Mouse (Mus musculus): ENCODE data around the gene Hoxa6.
A peak's percentile ranks its signal among the peaks of the same experiment; 100 is the strongest.

Gene Hoxa6

DNA sequence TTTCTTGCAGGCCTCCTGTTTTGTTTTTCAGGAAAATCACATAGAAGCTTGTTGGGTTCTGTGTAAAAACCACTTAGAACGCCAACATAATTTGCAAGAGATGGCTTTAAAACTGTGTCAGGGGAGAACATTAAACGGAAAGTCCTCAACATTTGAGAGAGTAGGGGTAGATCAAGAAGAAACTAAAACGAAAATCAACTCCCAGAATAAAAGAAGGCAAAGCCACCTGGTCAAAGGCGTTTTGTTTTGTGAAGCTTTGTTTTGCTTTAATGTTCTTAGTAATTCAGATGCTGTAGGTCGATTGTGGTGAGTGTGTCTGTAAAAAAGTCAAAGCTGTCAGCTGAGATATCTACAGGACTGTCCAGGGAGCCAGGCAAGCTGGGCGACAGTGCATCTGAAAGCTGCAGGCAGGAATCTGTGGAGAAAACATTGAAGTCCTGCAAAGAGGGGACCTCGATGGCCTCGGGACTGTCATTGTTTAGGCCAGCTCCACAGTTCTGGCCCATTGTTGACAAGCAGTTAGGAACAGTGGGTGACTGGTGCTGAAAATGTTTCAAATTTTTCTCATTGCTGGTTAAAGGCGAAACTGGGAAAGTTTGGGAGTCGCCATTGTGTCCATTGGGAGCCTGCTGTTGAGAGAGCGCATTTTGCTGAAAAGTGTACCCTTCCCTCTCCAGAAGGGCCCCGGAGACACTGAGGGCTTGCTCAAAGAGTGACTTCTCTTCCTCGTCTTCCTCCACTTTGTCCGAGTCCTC lies 45.7 kb downstream of the Hoxa6 start:
- peak; percentile 73 for DNase-seq (ENCODE audit: low spot score)

DNA sequence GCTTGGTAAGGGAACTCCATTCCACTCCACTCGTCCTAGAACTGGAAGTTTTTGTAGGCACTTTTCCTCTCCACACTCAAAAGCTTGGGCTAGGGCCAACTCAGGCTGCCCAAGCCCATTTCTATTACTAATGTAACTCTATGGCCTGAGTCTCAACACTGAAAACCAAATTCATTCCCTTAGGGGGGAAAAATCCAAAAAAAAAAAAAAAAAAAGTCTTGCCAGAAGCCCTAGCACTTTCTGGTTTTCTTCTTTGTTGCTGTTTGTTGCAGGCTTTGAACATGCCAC lies 46.5 kb downstream of the Hoxa6 start:
- no peak for DNase-seq (ENCODE audit: low spot score)

DNA sequence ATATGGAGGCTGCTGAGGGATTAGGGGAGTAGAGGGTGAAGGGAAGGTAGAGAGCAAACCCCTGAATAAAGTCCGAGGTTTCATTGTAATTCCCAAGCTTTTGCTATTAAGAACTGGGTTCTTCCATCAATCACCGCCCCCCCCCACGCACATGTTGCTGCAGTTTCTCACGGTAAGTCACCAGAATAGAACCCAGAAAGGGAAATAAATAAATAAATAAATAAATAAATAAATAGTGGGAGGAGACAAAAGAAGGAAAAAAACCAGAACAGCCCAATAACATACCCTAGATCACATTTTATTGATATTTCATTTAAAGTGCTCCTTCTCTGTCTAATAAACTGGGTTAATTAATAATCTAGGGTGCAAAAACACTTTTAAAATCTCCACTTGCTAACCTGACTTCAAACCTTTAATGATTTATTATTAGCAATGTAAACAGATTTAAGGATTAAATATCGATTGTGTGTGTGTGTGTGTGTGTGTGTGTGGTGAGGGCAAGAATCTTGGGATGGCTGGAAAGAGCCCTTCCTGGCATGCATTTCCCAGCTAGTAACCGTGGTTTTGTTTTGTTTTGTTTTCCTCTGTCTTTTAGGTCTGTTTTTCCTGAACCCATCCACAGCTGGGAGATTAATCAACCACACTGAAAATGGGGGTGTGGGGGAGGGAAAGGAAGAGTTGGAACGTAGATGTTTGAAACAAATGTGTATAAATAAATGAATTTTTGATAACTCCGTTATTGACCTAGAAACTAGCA lies 47.0 kb downstream of the Hoxa6 start:
- DNase-seq (ENCODE audit: low spot score) = peak; percentile 82

DNA sequence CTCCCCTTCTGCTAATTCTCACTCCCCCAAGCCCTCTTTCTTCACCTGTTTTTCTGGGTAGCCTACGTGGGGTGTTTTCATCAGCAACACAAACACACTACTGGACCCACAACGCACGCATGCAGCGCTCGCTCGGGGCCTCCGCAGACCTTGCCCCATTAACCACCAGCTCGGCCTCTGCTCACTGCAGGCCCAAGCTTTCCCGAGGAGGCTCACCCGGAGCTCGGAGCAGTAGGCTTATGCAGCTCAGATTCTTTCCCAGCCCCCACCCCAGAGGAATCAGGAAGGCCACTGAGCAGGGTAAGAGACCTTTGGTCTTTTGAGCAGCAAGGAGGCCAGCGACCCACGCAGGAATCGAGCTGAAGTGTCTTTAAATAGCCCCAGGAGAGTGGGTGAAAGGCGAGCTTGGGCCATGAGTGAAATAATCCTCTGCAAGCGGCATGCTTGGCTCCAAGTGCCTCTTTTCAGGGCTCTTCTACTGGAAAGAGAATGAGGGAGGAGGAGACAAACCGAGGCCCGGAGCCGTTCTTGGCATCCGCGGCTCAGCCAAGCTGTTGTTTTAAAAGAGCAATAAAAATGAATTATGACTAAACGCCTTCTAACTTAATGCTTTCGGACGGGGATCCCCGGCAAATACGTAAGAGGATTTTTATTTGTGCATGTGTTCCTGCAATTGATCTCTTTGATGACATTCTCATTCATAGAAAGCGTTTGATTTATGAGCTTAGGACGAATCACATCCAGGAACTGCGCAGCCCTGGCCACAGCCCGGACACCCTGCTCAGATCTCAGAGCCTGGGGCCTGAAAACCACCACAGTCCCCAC lies 47.8 kb downstream of the Hoxa6 start:
- peak; percentile 99 for DNase-seq (ENCODE audit: low spot score)

DNA sequence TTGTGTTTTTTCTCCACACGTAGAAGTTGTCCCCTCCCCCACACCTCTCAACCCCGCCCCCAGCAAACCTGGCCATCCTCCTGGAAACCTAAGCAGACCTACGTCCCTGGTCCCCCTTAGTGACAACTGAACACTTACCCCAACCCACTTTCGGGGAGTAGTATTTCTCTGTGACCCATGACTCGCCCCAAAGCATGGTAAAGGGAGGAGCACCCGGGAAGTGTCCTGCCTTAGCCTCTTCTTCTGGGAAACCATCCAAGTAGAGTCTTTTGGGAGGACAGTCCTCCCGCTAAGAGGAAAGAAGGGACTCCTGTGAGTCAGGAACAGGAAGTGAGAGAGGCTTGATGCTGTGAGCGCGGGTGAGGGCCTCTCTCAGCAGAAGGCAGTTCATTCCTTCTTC lies 48.5 kb downstream of the Hoxa6 start:
- peak; percentile 97 for DNase-seq (ENCODE audit: low spot score)

DNA sequence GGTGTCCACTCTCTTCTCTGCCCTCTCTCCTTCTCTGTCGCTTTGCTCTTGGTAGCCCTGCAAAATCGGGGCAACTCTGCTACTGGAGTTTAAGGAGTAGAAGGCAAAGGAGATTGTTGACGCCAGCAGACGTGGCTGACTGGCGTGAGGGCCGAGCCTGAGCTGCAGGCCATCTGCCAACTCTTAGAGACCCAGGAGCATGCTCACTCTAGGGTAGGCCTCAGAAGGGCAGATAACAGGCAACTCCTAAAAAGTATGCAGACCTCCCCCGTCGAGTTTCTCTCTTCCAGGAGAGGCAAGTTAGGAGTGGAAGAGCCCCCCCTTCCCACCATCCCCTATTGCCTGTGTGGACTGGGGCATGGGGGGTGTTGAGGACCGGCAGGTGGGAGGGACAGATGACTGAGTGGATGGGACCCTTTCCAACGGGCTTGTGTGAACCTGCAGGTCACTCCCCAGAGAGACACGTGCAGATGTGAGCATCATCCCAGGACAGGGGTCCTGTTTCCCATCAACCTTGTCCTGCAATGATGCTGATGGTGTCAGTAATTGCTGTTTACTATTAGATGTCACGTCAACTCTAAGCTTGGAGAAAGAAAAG lies 49.3 kb downstream of the Hoxa6 start:
- peak; percentile 91 for DNase-seq (ENCODE audit: low spot score)

DNA sequence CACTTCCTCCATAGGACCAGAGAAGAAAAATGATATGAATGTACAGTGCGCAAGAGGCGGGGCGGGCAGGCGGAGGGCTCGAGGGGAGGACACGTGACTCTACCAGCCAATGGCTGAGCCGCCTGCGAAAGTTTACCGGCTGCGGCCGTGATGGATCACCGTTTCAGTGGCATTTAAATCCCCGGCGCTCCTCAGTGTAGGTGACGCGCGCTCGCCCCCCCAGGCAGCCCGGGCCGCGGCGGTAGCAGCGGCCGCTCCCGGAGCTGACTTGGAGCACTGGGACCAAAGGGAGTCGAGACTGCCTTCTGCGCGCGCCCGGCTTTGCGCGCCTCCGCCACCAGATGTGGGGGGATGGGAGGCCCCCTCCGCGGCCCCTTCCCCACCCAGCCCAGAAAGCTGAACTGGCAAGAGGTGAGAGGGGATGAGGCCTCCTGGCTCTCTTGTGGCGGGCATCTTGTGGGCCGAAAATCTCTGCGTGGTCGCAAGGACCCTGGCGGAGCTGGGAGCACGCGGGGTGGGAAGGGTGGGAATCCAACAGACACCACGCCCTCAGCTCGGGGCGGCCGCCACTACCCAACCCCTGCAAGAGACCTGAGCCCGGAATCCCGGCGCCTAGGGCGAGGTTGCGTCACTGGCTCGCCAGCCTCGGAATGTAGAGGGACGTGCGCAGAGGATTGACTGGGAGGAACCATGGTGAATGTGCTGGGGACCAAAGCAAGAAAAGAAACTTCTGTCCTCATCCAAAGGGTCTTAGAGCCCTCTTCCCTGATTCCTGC lies 50.1 kb downstream of the Hoxa6 start, which contains the start of gene Hoxa1:
TSS of gene Hoxa1 (minus strand) at position 42 of the 776 bp plus-strand sequence.
- DNase-seq (ENCODE audit: low spot score) = peak; percentile 87

DNA sequence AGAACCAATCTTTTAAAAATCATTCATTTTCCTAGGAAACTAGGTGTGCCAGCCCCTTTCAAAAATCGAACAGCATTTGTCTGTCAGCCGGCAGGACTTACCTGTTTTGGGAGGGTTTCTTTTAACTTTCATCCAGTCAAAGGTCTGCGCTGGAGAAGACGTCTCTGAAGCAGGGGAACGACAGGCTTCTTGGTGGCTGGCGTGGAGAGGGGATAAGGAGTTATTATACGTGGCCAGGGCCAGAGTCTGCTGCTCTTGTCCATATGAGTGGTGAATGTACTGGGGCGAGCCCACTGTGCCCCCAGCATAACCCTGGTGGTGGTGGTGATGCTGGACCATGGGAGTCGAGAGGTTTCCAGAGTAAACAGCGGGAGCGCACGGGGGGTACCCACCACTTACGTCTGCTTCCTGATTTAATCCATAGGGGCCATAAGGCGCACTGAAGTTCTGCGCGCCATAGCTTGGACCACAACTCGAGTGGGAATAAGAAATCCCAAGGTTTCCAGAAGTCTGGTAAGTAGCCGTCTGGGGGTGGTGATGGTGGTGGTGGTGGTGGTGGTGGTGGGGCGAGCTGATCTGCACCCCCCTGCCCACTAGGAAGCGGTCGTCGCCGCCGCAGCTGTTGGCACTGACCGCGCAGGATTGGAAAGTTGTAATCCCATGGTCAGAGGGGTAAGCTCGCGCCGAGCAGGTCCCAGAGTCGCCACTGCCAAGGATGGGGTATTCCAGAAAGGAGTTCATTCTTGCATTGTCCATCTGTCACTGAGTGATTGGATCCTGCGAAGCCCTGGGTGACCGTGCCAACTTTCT lies 50.9 kb downstream of the Hoxa6 start:
- DNase-seq (ENCODE audit: low spot score) = no peak

DNA sequence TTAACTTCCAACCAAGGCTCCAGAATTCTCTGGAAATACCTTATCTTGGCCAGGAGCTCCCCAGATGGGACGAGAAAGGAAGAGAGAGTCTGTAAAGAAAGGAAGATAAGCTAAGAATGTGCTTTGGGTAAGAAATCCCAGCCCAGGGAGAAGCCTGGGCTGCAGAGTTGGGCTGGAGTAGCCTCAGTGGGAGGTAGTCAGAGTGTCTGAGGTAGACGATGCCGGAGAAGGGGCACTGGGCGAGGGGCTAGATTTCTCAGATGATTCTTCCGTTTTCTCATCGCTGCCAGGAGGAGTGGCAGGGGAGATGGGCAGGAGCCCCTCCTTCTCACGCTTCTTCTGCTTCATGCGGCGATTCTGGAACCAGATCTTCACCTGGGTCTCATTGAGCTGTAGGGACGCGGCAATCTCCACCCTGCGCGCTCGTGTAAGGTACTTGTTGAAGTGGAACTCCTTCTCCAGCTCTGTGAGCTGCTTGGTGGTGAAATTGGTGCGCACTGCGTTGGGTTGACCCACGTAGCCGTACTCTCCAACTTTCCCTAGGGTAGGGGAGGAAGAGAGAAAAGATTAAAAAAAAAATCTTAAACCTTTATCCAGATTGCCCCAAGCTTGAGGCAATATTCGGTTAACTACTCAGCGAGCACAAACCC lies 51.8 kb downstream of the Hoxa6 start:
- no peak for DNase-seq (ENCODE audit: low spot score)

Measured in adipocyte (in vitro differentiated cells).